Mouse (Mus musculus) fibroblast of lung, adult 2 months (primary cell): ENCODE data around the gene Hck.

Experiments used
- DNase-seq: peaks from one replicate; pipeline ENCODE4 v3.0.0-alpha.2; 2011; ENCODE audit warnings: low read depth

Hck gene

GRCm38 (mm10) chr2:153151926-153152665 is 43.8 kb downstream of the Hck start:
- DNase-seq: no peak

GRCm38 (mm10) chr2:153153033-153153450 is 44.8 kb downstream of the Hck start:
- no peak for DNase-seq

GRCm38 (mm10) chr2:153157270-153157669 is 49.0 kb downstream of the Hck start:
- no peak for DNase-seq

GRCm38 (mm10) chr2:153160133-153160532 is 51.9 kb downstream of the Hck start:
- DNase-seq: no peak

- DNase-seq: peak; percentile 86
These were observed 52.8 kb downstream of the Hck start, which contains the start of gene Tm9sf4 for GRCm38 (mm10) chr2:153160844-153161683. Gene Tm9sf4 (plus strand): TSS chr2:153161303.

GRCm38 (mm10) chr2:153161684-153162080 is 53.4 kb downstream of the Hck start:
- DNase-seq: no peak

- no peak for DNase-seq
These were observed 58.9 kb downstream of the Hck start for GRCm38 (mm10) chr2:153167136-153167535.

GRCm38 (mm10) chr2:153168134-153168820 is 60.0 kb downstream of the Hck start:
- DNase-seq: peak; percentile 57

GRCm38 (mm10) chr2:153170490-153171224 is 62.4 kb downstream of the Hck start:
- DNase-seq: no peak

- DNase-seq: no peak
These were observed 63.7 kb downstream of the Hck start for GRCm38 (mm10) chr2:153171966-153172365.

GRCm38 (mm10) chr2:153175995-153176570 is 67.8 kb downstream of the Hck start:
- no peak for DNase-seq

GRCm38 (mm10) chr2:153177188-153177587 is 68.9 kb downstream of the Hck start:
- no peak for DNase-seq

GRCm38 (mm10) chr2:153179126-153179860 is 71.0 kb downstream of the Hck start:
- DNase-seq: no peak

GRCm38 (mm10) chr2:153179961-153180360 is 71.7 kb downstream of the Hck start:
- DNase-seq: no peak

GRCm38 (mm10) chr2:153186176-153186591 is 77.9 kb downstream of the Hck start:
- DNase-seq: no peak

GRCm38 (mm10) chr2:153187848-153188247 is 79.6 kb downstream of the Hck start:
- DNase-seq: no peak

- no peak for DNase-seq
These were observed 83.0 kb downstream of the Hck start for GRCm38 (mm10) chr2:153191242-153191641.

- DNase-seq: no peak
These were observed 86.0 kb downstream of the Hck start for GRCm38 (mm10) chr2:153194255-153194654.

- no peak for DNase-seq
These were observed 90.2 kb downstream of the Hck start for GRCm38 (mm10) chr2:153198485-153198884.

- no peak for DNase-seq
These were observed 90.8 kb downstream of the Hck start for GRCm38 (mm10) chr2:153199114-153199513.
